Mouse (Mus musculus) ES-CJ7 (cell line): ENCODE data around the gene Gm27179.
"Not testable (repeated sequence)": the region's sequence is repeated elsewhere in the genome, so short reads cannot be mapped to it uniquely, and the experiment has no call there.

Source experiments
- DNase-seq: peaks from one replicate; pipeline ENCODE4 v3.0.0; 2011; ENCODE audit warnings: low read depth, low spot score

Gene Gm27179

GRCm38 (mm10) chr14:69512449-69512848 is at the start of gene Gm27179:
Gm27179 (minus strand) TSS chr14:69512549.
- not testable (repeated sequence) for DNase-seq

GRCm38 (mm10) chr14:69557550-69557949 is 45.2 kb upstream of the Gm27179 start:
- DNase-seq = not testable (repeated sequence)

- DNase-seq = not testable (repeated sequence)
Observed at GRCm38 (mm10) chr14:69556820-69557219, 44.5 kb upstream of the Gm27179 start.

GRCm38 (mm10) chr14:69555110-69555831 is 42.9 kb upstream of the Gm27179 start, which contains the start of gene Entpd4b:
Entpd4b (plus strand) TSS chr14:69555424.
- DNase-seq = not testable (repeated sequence)

- DNase-seq = not testable (repeated sequence)
Observed at GRCm38 (mm10) chr14:69547310-69547709, 35.0 kb upstream of the Gm27179 start.

- DNase-seq = not testable (repeated sequence)
Observed at GRCm38 (mm10) chr14:69545052-69545451, 32.7 kb upstream of the Gm27179 start.

- not testable (repeated sequence) for DNase-seq
Observed at GRCm38 (mm10) chr14:69544033-69544432, 31.7 kb upstream of the Gm27179 start.

GRCm38 (mm10) chr14:69542695-69543094 is 30.3 kb upstream of the Gm27179 start:
- DNase-seq = not testable (repeated sequence)

GRCm38 (mm10) chr14:69540113-69540512 is 27.8 kb upstream of the Gm27179 start:
- DNase-seq = not testable (repeated sequence)

- DNase-seq = not testable (repeated sequence)
Observed at GRCm38 (mm10) chr14:69536539-69536938, 24.2 kb upstream of the Gm27179 start.

GRCm38 (mm10) chr14:69526202-69526601 is 13.9 kb upstream of the Gm27179 start:
- DNase-seq = not testable (repeated sequence)

- not testable (repeated sequence) for DNase-seq
Observed at GRCm38 (mm10) chr14:69523001-69523400, 10.7 kb upstream of the Gm27179 start.

- DNase-seq = not testable (repeated sequence)
Observed at GRCm38 (mm10) chr14:69520810-69521209, 8.5 kb upstream of the Gm27179 start.

- DNase-seq = not testable (repeated sequence)
Observed at GRCm38 (mm10) chr14:69507000-69507399, 5.3 kb downstream of the Gm27179 start.

- not testable (repeated sequence) for DNase-seq
Observed at GRCm38 (mm10) chr14:69503174-69503573, 9.2 kb downstream of the Gm27179 start, which contains the start of gene Gm16867. Gm16867 (minus strand) TSS chr14:69503362.

GRCm38 (mm10) chr14:69502440-69503150 is 9.8 kb downstream of the Gm27179 start:
- DNase-seq = not testable (repeated sequence)

- not testable (repeated sequence) for DNase-seq
Observed at GRCm38 (mm10) chr14:69496259-69496658, 16.1 kb downstream of the Gm27179 start.

GRCm38 (mm10) chr14:69494946-69495345 is 17.4 kb downstream of the Gm27179 start:
- DNase-seq = not testable (repeated sequence)

GRCm38 (mm10) chr14:69494522-69494921 is 17.8 kb downstream of the Gm27179 start:
- not testable (repeated sequence) for DNase-seq

- DNase-seq = not testable (repeated sequence)
Observed at GRCm38 (mm10) chr14:69488001-69488400, 24.3 kb downstream of the Gm27179 start.

- not testable (repeated sequence) for DNase-seq
Observed at GRCm38 (mm10) chr14:69485466-69486135, 26.7 kb downstream of the Gm27179 start.
